Mouse (Mus musculus) megakaryocyte, embryonic 14.5 days (primary cell): ENCODE data around the gene Xpnpep1.

Experiments
- FLI1 ChIP-seq: IDR thresholded peaks from 2 replicates; pipeline ENCODE4 v1.6.1; 2012; ENCODE audit warnings: low read length, inconsistent platforms, mixed read lengths
- GATA1 ChIP-seq: IDR thresholded peaks from 3 replicates; pipeline ENCODE4 v1.6.1; 2012; ENCODE audit warnings: mixed read lengths, low read length, inconsistent platforms, borderline replicate concordance

DNA sequence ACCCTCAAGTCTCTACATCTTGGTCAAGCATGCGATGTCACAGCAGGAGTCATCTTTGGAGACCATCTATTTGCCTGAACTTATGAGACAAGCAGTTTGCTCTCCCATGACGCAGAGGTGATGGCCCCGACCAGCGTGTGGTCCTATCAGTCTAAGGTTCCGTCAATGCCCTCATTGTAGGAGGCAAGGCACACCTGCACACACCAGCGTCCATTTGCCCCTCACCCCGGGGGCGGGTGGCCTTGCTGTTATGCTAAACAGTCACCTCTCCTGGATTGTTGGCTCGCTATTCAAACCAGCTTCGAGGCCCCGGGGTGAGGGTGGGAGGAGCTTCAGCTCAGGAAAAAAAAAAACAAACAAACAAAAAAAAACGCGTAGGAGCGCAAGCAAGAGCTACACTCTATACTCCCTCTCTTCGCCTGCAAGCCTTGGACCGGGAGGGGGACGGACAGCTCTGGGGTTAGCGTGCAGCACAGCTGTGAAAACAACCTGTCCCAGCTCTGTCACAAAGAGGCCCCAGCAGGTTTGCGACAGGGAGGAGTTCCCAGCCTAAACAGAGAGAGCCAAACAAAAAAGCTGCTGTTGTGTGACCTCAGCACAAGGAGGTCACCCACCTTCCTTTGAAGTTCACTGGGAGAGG, 12.1 kb upstream of the Xpnpep1 start:
- no peak for TF ChIP-seq GATA1
- TF ChIP-seq FLI1, result no peak
